ENCODE assay signal across 31 mouse cellular contexts in genomic region chr17:5814641-5814920, GRCm38 (mm10). TPM values are rescaled to one million over a fixed set of nuclear protein-coding genes. Genes with fewer than 3 reads are reported as not detected.
DNase-seq lines count a peak whose midpoint lies in the region; ATAC-seq and TF ChIP-seq lines count a peak whose summit lies in the region.
"Had no signal": no experiment of that assay in that cellular context is flagged by ENCODE, and none has a peak within 500 bp of the region (broad histone marks: within the 10 kb centered on the region; RNA-seq: fewer than 3 reads in every experiment).

No protein-coding gene starts in this region.

- peaks cover 17% of the 10 kb centered on the region for H3K4me1 ChIP-seq in lung, embryonic 15.5 days
- peaks cover 32% of the 10 kb centered on the region for H3K4me1 ChIP-seq in bone marrow macrophage, adult 2 months (ENCODE audit: control insufficient read depth, insufficient read depth, low read length)
- H3K4me1 ChIP-seq: neural tube, embryonic 12.5 days had no signal

- H3K27me3 ChIP-seq in lung, embryonic 15.5 days, result no peaks in the 10 kb centered on the region
- H3K27me3 ChIP-seq: CH12.LX; heart, embryonic 13.5 days; hindbrain, embryonic 15.5 days; limb, embryonic 13.5 days; neural tube, embryonic 12.5 days; Patski had no signal

- H3K4me3 ChIP-seq in lung, embryonic 15.5 days, result no peak overlapping the region
- H3K4me3 ChIP-seq in bone marrow macrophage, adult 2 months (ENCODE audit: insufficient read depth, low read length), result no peak overlapping the region
- H3K4me3 ChIP-seq: forebrain, embryonic 10.5 days; heart, embryonic 13.5 days; hindbrain, embryonic 10.5 days; hindbrain, embryonic 15.5 days; limb, embryonic 13.5 days; midbrain, embryonic 10.5 days; neural tube, embryonic 12.5 days had no signal

- WGBS in lung, embryonic 15.5 days, result 44% methylated on average over 1 of the region's 1 CpGs

- no peak for TF ChIP-seq CTCF in bone marrow macrophage, adult 2 months (IDR thresholded peaks at IDR 0.05; ENCODE audit: low read depth, low read length)

- H3K9ac ChIP-seq in lung, embryonic 15.5 days, result no peak overlapping the region
- H3K9ac ChIP-seq: heart, embryonic 13.5 days; hindbrain, embryonic 15.5 days; limb, embryonic 13.5 days; neural tube, embryonic 12.5 days had no signal

- H3K9me3 ChIP-seq in lung, embryonic 15.5 days, result no peaks in the 10 kb centered on the region
- H3K9me3 ChIP-seq: forebrain, embryonic 10.5 days; heart, embryonic 13.5 days; hindbrain, embryonic 10.5 days; hindbrain, embryonic 15.5 days; limb, embryonic 13.5 days; midbrain, embryonic 10.5 days; neural tube, embryonic 12.5 days had no signal

- no peak overlapping the region for H3K4me2 ChIP-seq in lung, embryonic 15.5 days
- H3K4me2 ChIP-seq: heart, embryonic 13.5 days; hindbrain, embryonic 15.5 days; limb, embryonic 13.5 days; liver, embryonic 11.5 days; neural tube, embryonic 12.5 days had no signal

- no peak for DNase-seq in lung, postnatal 25 days (ENCODE audit: low spot score)
- DNase-seq in forelimb bud, embryonic 11.5 days (ENCODE audit: low read depth, low spot score), result peak; percentile 37
- DNase-seq in adrenal gland, postnatal 14 days, result no peak
- DNase-seq in right cerebral cortex, adult 2 months (ENCODE audit: low spot score in 2 of 2), result no peak
- DNase-seq: adrenal gland, postnatal 10 days; cerebellum, adult 11-12 months; cerebellum, adult 9-11 months; gastrocnemius, postnatal 14 days; heart, postnatal 14 days; kidney, adult 11 months; kidney, postnatal 25 days; right cerebral cortex, postnatal 14 days; thymus, adult 18-20 months; thymus, postnatal 25 days had no signal

- H3K36me3 ChIP-seq in lung, embryonic 15.5 days, result no peaks in the 10 kb centered on the region
- H3K36me3 ChIP-seq: forebrain, embryonic 10.5 days; heart, embryonic 13.5 days; hindbrain, embryonic 10.5 days; hindbrain, embryonic 15.5 days; limb, embryonic 13.5 days; midbrain, embryonic 10.5 days; neural tube, embryonic 12.5 days had no signal

- no peak for ATAC-seq in lung, embryonic 15.5 days (ENCODE audit: borderline replicate concordance, extremely low read depth, low FRiP score, low TSS enrichment)
- no peak for ATAC-seq in erythroid progenitor cell, adult 5-6 weeks (replicated peaks; ENCODE audit: low FRiP score, poor library complexity, severe bottlenecking)
- ATAC-seq: forebrain, embryonic 16.5 days; lung, postnatal 0 days; midbrain, embryonic 16.5 days had no signal

- peak overlapping the region; percentile 15; the same call in 1 of the 2 replicates for H3K27ac ChIP-seq in lung, embryonic 15.5 days
- H3K27ac ChIP-seq in bone marrow macrophage, adult 2 months (ENCODE audit: insufficient read depth, low read depth, low read length), result peak overlapping the region; percentile 84
- H3K27ac ChIP-seq: forebrain, embryonic 10.5 days; heart, embryonic 13.5 days; hindbrain, embryonic 10.5 days; hindbrain, embryonic 15.5 days; limb, embryonic 13.5 days; midbrain, embryonic 10.5 days; neural tube, embryonic 12.5 days; stomach, postnatal 0 days had no signal

- TF ChIP-seq POLR2A in bone marrow macrophage, adult 2 months (IDR thresholded peaks at IDR 0.05; ENCODE audit: borderline replicate concordance, low read depth, low read length), result no peak

RNA-seq across cellular contexts. Expression of gene Snx9, which starts 26.5 kb away (rescaled TPM):
- polyA plus RNA-seq in lung, embryonic 15.5 days (2015; fragmentation: Nextera tagmentation; extraction: Ambion mirVana), result 28.2 and 29.5 TPM in 2 replicates
- polyA plus RNA-seq in bone marrow macrophage, adult 2 months (2012; ENCODE audit: insufficient read depth, insufficient read length, missing spikeins), result 77.6 and 78.7 TPM in 2 replicates
- 48.4 and 49.2 TPM in 2 replicates for total RNA-seq in adrenal gland, postnatal 14 days (2021)
- 11.3 and 18.7 TPM in 2 replicates for total RNA-seq in erythroid progenitor cell, adult 5-6 weeks (2015; ENCODE audit: low replicate concordance)
- total RNA-seq in erythroid progenitor cell, adult 5-6 weeks (2017; ENCODE audit: low replicate concordance), result 4.4 and 5.9 TPM in 2 replicates
